Mouse (Mus musculus) neural tube, embryonic 15.5 days (tissue): Measurements from ENCODE around the gene Akr1cl. TPM values are rescaled to one million over a fixed set of nuclear protein-coding genes. Genes with fewer than 3 reads are reported as not detected.

Experiments used
- ATAC-seq: fragments of 200-750 bp; cut with Nextera tagmentation; 2 replicates; pipeline ENCODE4 v1.8.0; 2017; ENCODE audit warnings: mild to moderate bottlenecking, moderate TSS enrichment, moderate library complexity; ENCODE audit not compliant: low FRiP score
- H3K27ac ChIP-seq: fragments of 300-500 bp; sonication (generic); replicated peaks from 2 replicates; pipeline ENCODE4 v1.5.1; 2015; ENCODE audit warnings: mild to moderate bottlenecking, inconsistent platforms
- H3K27me3 ChIP-seq: fragments of 300-500 bp; sonication (generic); replicated peaks from 2 replicates; pipeline ENCODE4 v1.6.1; 2015; ENCODE audit warnings: inconsistent platforms
- H3K36me3 ChIP-seq: fragments of 300-500 bp; sonication (generic); 2 replicates; pipeline ENCODE4 v1.6.1; 2015; ENCODE audit warnings: inconsistent platforms
- H3K4me1 ChIP-seq: fragments of 300-500 bp; sonication (generic); 2 replicates; pipeline ENCODE4 v1.6.1; 2015; ENCODE audit warnings: inconsistent platforms
- H3K4me2 ChIP-seq: fragments of 300-500 bp; sonication (generic); 2 replicates; pipeline ENCODE4 v1.6.1; 2015; ENCODE audit warnings: inconsistent platforms, mild to moderate bottlenecking, moderate library complexity
- H3K4me3 ChIP-seq: fragments of 300-500 bp; sonication (generic); replicated peaks from 2 replicates; pipeline ENCODE4 v1.5.1; 2015; ENCODE audit warnings: mild to moderate bottlenecking, inconsistent platforms
- H3K9ac ChIP-seq: fragments of 300-500 bp; sonication (generic); replicated peaks from 2 replicates; pipeline ENCODE4 v1.6.1; 2015; ENCODE audit warnings: mild to moderate bottlenecking, inconsistent platforms
- H3K9me3 ChIP-seq: fragments of 300-500 bp; sonication (generic); replicated peaks from 2 replicates; pipeline ENCODE4 v1.6.1; 2016; ENCODE audit warnings: inconsistent platforms
- WGBS: fragments of 180-500 bp; shearing (Covaris S2); methylation state at CpG from one replicate; pipeline ENCODE4 v1.1.7; 2015; ENCODE audit warnings: mixed read lengths; 5-methylcytosine and 5-hydroxymethylcytosine counted together
- polyA plus RNA-seq: library from polyadenylated mRNA; unstranded; fragments of >200 nt; fragmentation: Nextera tagmentation; extraction: Ambion mirVana; gene quantifications from 2 replicates; pipeline ENCODE4 v1.2.1, GENCODE M21; 2015

Akr1cl gene
- polyA plus RNA-seq, 1 experiment from 2014 or later, result not detected

GRCm38 (mm10) chr1:64986120-64986519 is 46.4 kb downstream of the Akr1cl start:
- H3K4me2 ChIP-seq, result no peak overlapping the region
- no peak overlapping the region for H3K9ac ChIP-seq
- H3K36me3 ChIP-seq, result no peaks in the 10 kb centered on the region
- no peaks in the 10 kb centered on the region for H3K9me3 ChIP-seq
- no peak overlapping the region for H3K27ac ChIP-seq
- no peak overlapping the region for H3K4me3 ChIP-seq
- no peaks in the 10 kb centered on the region for H3K4me1 ChIP-seq
- WGBS, result 45% methylated on average over 7 of the region's 7 CpGs
- no peaks in the 10 kb centered on the region for H3K27me3 ChIP-seq
- ATAC-seq, result no peak

- H3K4me2 ChIP-seq, result no peak overlapping the region
- no peaks in the 10 kb centered on the region for H3K9me3 ChIP-seq
- H3K27ac ChIP-seq, result no peak overlapping the region
- H3K4me1 ChIP-seq, result peaks cover 2% of the 10 kb centered on the region
- no peaks in the 10 kb centered on the region for H3K36me3 ChIP-seq
- no peak overlapping the region for H3K9ac ChIP-seq
- H3K4me3 ChIP-seq, result no peak overlapping the region
- WGBS, result 84% methylated on average over 3 of the region's 3 CpGs
- no peaks in the 10 kb centered on the region for H3K27me3 ChIP-seq
- no peak for ATAC-seq
Observed at GRCm38 (mm10) chr1:64983247-64983646, 49.3 kb downstream of the Akr1cl start.

GRCm38 (mm10) chr1:64978321-64978799 is 54.2 kb downstream of the Akr1cl start:
- peak; percentile 47; the same call in 1 of the 2 replicates for ATAC-seq

GRCm38 (mm10) chr1:64975346-64975745 is 57.2 kb downstream of the Akr1cl start:
- H3K27me3 ChIP-seq, result no peaks in the 10 kb centered on the region

More at GRCm38 (mm10) chr1:64978321-64978799, 54.2 kb downstream of the Akr1cl start:
- H3K36me3 ChIP-seq, result no peaks in the 10 kb centered on the region
- H3K4me3 ChIP-seq, result no peak overlapping the region
- H3K9me3 ChIP-seq, result no peaks in the 10 kb centered on the region
- H3K27ac ChIP-seq, result no peak overlapping the region
- H3K27me3 ChIP-seq, result no peaks in the 10 kb centered on the region
- H3K9ac ChIP-seq, result no peak overlapping the region
- 50% methylated on average over 7 of the region's 7 CpGs for WGBS
- H3K4me1 ChIP-seq, result peaks cover 4% of the 10 kb centered on the region
- H3K4me2 ChIP-seq, result no peak overlapping the region

GRCm38 (mm10) chr1:64970685-64971084 is 61.9 kb downstream of the Akr1cl start:
- H3K27me3 ChIP-seq, result no peaks in the 10 kb centered on the region
- H3K4me2 ChIP-seq, result no peak overlapping the region
- no peak overlapping the region for H3K9ac ChIP-seq
- ATAC-seq, result no peak
- H3K4me3 ChIP-seq, result no peak overlapping the region
- 76% methylated on average over 5 of the region's 5 CpGs for WGBS
- H3K27ac ChIP-seq, result no peak overlapping the region
- H3K4me1 ChIP-seq, result no peaks in the 10 kb centered on the region; the same call in 1 of the 2 replicates
- no peaks in the 10 kb centered on the region for H3K36me3 ChIP-seq
- H3K9me3 ChIP-seq, result no peaks in the 10 kb centered on the region

More at GRCm38 (mm10) chr1:64975346-64975745, 57.2 kb downstream of the Akr1cl start:
- H3K36me3 ChIP-seq, result no peaks in the 10 kb centered on the region
- 11% methylated on average over 7 of the region's 7 CpGs for WGBS
- no peak overlapping the region for H3K27ac ChIP-seq
- no peak overlapping the region for H3K4me2 ChIP-seq
- H3K4me3 ChIP-seq, result no peak overlapping the region
- H3K9ac ChIP-seq, result no peak overlapping the region
- peaks cover 4% of the 10 kb centered on the region for H3K4me1 ChIP-seq
- peak; percentile 66 for ATAC-seq
- H3K9me3 ChIP-seq, result no peaks in the 10 kb centered on the region

Other genes starting within 250 kb of the Akr1cl start
- gene Plekhm3, start 75.9 kb downstream of the Akr1cl start, polyA plus RNA-seq, result 10.8 and 12.0 TPM in 2 replicates
- gene Cryge, start 18.4 kb upstream of the Akr1cl start, polyA plus RNA-seq, result not detected in 2 replicates
- gene Crygd, start 30.7 kb upstream of the Akr1cl start, polyA plus RNA-seq, result not detected in 2 replicates
- gene Crygc, start 40.9 kb upstream of the Akr1cl start, polyA plus RNA-seq, result not detected in 2 replicates
- 0.69 and 1.6 TPM in 2 replicates for gene Crygb, start 49.5 kb upstream of the Akr1cl start, polyA plus RNA-seq
- gene Cryga, start 70.6 kb upstream of the Akr1cl start, polyA plus RNA-seq, result 0.35 TPM in 1 of 2 replicates, not detected in the other
- 0.56 TPM in 1 of 2 replicates, not detected in the other for gene Gm28845, start 86.8 kb upstream of the Akr1cl start, polyA plus RNA-seq
- gene D630023F18Rik, start 90.5 kb upstream of the Akr1cl start, polyA plus RNA-seq, result 2.3 and 2.4 TPM in 2 replicates
- 397 and 446 TPM in 2 replicates for gene Idh1, start 153.7 kb upstream of the Akr1cl start, polyA plus RNA-seq
- 9.5 and 9.6 TPM in 2 replicates for gene Pikfyve, start 153.9 kb upstream of the Akr1cl start, polyA plus RNA-seq
- gene Pth2r, start 249.3 kb upstream of the Akr1cl start, polyA plus RNA-seq, result 6.1 and 6.2 TPM in 2 replicates